Mouse (Mus musculus): ENCODE data around the gene Kifc5b. TPM values are rescaled to one million over a fixed set of nuclear protein-coding genes. Genes with fewer than 3 reads are reported as not detected.
A peak's percentile ranks its signal among the peaks of the same experiment; 100 is the strongest.
"Not testable (repeated sequence)": the region's sequence is repeated elsewhere in the genome, so short reads cannot be mapped to it uniquely, and the experiment has no call there.

The Kifc5b gene
- polyA plus RNA-seq, 1 experiment from 2014 or later = 0.69 TPM

- H3K27ac ChIP-seq = no peak overlapping the region
- WGBS (ENCODE audit: missing documents) = 67% methylated on average over 6 of the region's 6 CpGs
- H3K79me2 ChIP-seq (ENCODE audit: inconsistent target) = no peaks in the 10 kb centered on the region
- H3K4me3 ChIP-seq (ENCODE audit: inconsistent target) = no peak overlapping the region
- H3K36me3 ChIP-seq (ENCODE audit: inconsistent target) = no peaks in the 10 kb centered on the region
Observed at GRCm38 (mm10) chr17:26893492-26893891, 23.4 kb upstream of the Kifc5b start.

DNA sequence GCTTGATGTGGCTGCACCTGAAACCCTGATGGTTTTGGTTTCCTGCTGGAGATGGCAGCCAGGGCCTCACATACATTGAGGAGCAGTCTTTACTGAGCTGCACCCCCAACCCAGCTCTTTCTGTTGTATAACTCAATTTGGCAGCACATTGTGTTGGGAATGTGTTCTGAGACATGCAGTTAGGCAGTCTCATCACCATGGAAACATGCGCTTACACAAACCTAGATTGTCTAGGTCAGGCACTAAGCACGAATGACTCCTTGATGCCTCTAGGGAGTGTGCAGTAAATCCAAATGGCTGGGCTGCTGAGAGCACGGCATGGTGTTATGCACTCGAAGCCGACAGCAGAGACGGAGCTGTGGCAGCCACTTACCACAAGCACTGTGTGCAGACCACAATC is 22.5 kb upstream of the Kifc5b start:
- WGBS (ENCODE audit: missing documents) = 97% methylated on average over 5 of the region's 6 CpGs
- Histone ChIP-seq H3K27ac (no peak overlapping the region), H3K79me2 (ENCODE audit: inconsistent target) (no peaks in the 10 kb centered on the region), H3K4me3 (ENCODE audit: inconsistent target) (no peak overlapping the region), H3K36me3 (ENCODE audit: inconsistent target) (no peaks in the 10 kb centered on the region)

- Histone ChIP-seq H3K4me3 (ENCODE audit: inconsistent target) (no peak overlapping the region), H3K27ac (no peak overlapping the region)
- whole genome bisulfite sequencing (ENCODE audit: missing documents) = 14% methylated on average over 10 of the region's 10 CpGs
Observed at GRCm38 (mm10) chr17:26895578-26895977, 21.3 kb upstream of the Kifc5b start.

GRCm38 (mm10) chr17:26900916-26901315 is 16.0 kb upstream of the Kifc5b start:
- Histone ChIP-seq H3K4me3 (ENCODE audit: inconsistent target) (no peak overlapping the region), H3K79me2 (ENCODE audit: inconsistent target) (no peaks in the 10 kb centered on the region), H3K36me3 (ENCODE audit: inconsistent target) (no peaks in the 10 kb centered on the region), H3K27ac (no peak overlapping the region)
- 87% methylated on average over 6 of the region's 6 CpGs for WGBS (ENCODE audit: missing documents)

More at GRCm38 (mm10) chr17:26895578-26895977, 21.3 kb upstream of the Kifc5b start:
- no peaks in the 10 kb centered on the region for H3K36me3 ChIP-seq (ENCODE audit: inconsistent target)
- H3K79me2 ChIP-seq (ENCODE audit: inconsistent target) = no peaks in the 10 kb centered on the region

GRCm38 (mm10) chr17:26904320-26904719 is 12.6 kb upstream of the Kifc5b start:
- Histone ChIP-seq H3K79me2 (ENCODE audit: inconsistent target) (no peaks in the 10 kb centered on the region), H3K27ac (no peak overlapping the region), H3K4me3 (ENCODE audit: inconsistent target) (no peak overlapping the region), H3K36me3 (ENCODE audit: inconsistent target) (no peaks in the 10 kb centered on the region)
- WGBS (ENCODE audit: missing documents) = 58% methylated on average over 5 of the region's 5 CpGs

DNA sequence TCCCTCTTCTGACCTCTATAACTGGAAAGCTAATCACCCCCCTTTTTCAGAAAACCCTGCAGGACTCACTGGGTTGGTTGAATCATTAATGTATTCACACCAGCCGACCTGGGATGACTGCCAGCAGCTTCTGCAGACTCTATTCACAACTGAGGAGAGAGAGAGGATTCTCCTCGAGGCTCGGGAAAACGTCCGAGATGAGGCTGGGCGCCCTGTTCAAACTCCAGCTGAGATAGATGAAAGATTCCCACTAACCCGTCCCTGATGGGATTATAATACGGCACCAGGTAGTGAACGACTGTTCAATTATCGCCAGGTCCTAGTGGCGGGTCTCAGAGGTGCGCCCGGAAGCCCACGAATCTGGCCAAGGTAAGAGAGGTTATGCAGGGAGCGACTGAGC is 9.4 kb upstream of the Kifc5b start:
- not testable (repeated sequence) for H3K4me3 ChIP-seq (ENCODE audit: inconsistent target); H3K79me2 ChIP-seq (ENCODE audit: inconsistent target); H3K36me3 ChIP-seq (ENCODE audit: inconsistent target); H3K27ac ChIP-seq
- 96% methylated on average over 8 of the region's 15 CpGs for WGBS (ENCODE audit: missing documents)

DNA sequence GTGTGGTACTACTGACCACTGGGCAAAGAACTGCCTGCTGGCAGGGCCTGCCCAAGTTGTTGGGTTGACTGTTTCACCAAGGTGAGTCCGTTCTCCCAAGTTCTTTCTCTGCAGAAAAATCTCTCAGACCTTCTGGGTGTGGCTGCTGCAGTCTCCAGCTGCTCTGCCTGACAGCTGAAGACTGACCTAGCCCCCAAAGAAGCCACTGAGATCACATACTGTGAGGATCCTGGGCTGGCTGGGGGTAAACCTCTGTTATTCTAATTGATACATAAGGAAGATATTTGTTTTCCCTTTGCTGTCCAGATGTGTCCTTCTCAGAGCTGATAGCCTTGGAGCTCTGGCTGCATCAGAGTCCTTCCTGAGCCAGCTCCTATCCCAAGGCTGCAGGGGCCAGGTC is 1.6 kb upstream of the Kifc5b start:
- H3K27ac ChIP-seq = no peak overlapping the region
- 88% methylated on average over 1 of the region's 1 CpGs for WGBS (ENCODE audit: missing documents)
- H3K4me3 ChIP-seq (ENCODE audit: inconsistent target) = no peak overlapping the region
- H3K36me3 ChIP-seq (ENCODE audit: inconsistent target) = no peaks in the 10 kb centered on the region
- H3K79me2 ChIP-seq (ENCODE audit: inconsistent target) = peaks cover 29% of the 10 kb centered on the region

- H3K79me2 ChIP-seq (ENCODE audit: inconsistent target) = peaks cover 34% of the 10 kb centered on the region
- 0% methylated on average over 7 of the region's 12 CpGs for WGBS (ENCODE audit: missing documents)
- H3K4me3 ChIP-seq (ENCODE audit: inconsistent target) = peak overlapping the region; percentile 61
- peak overlapping the region; percentile 35 for H3K27ac ChIP-seq
- not testable (repeated sequence) for H3K36me3 ChIP-seq (ENCODE audit: inconsistent target)
Observed at GRCm38 (mm10) chr17:26917560-26917959, 669 bp downstream of the Kifc5b start.

DNA sequence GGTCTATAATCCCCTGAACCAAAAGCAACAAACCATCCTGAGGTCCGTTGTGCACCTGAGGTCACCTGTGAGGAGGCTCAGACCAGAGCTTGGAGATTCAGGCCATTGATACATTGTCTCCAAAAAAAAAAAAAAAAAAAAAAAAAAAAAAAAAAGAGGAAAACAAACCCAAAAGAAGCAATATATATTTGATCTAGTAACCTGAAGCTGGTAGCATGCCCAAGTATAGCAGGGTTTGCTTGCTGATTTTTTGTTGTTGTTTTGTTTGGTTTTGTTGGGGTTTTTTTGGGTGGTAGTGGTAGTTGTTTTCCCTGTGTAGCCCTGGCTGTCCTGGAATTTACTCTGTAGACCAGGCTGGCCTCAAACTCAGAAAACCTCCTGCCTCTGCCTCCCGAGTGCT is 1.5 kb downstream of the Kifc5b start:
- H3K4me3 ChIP-seq (ENCODE audit: inconsistent target) = peak overlapping the region; percentile 61
- H3K36me3 ChIP-seq (ENCODE audit: inconsistent target) = no peaks in the 10 kb centered on the region
- H3K79me2 ChIP-seq (ENCODE audit: inconsistent target) = peaks cover 34% of the 10 kb centered on the region
- 100% methylated on average over 1 of the region's 2 CpGs for WGBS (ENCODE audit: missing documents)
- no peak overlapping the region for H3K27ac ChIP-seq

GRCm38 (mm10) chr17:26919516-26919915 is 2.6 kb downstream of the Kifc5b start:
- not testable (repeated sequence) for H3K36me3 ChIP-seq (ENCODE audit: inconsistent target); H3K27ac ChIP-seq; H3K4me3 ChIP-seq (ENCODE audit: inconsistent target)
- peaks cover 34% of the 10 kb centered on the region for H3K79me2 ChIP-seq (ENCODE audit: inconsistent target)
- WGBS (ENCODE audit: missing documents) = 81% methylated on average over 2 of the region's 2 CpGs

GRCm38 (mm10) chr17:26922368-26922767 is 5.5 kb downstream of the Kifc5b start:
- H3K36me3 ChIP-seq (ENCODE audit: inconsistent target); H3K27ac ChIP-seq; H3K4me3 ChIP-seq (ENCODE audit: inconsistent target): not testable (repeated sequence)
- H3K79me2 ChIP-seq (ENCODE audit: inconsistent target) = peaks cover 33% of the 10 kb centered on the region
- WGBS (ENCODE audit: missing documents) = 97% methylated on average over 5 of the region's 6 CpGs

- not testable (repeated sequence) for H3K36me3 ChIP-seq (ENCODE audit: inconsistent target); H3K27ac ChIP-seq; H3K79me2 ChIP-seq (ENCODE audit: inconsistent target); H3K4me3 ChIP-seq (ENCODE audit: inconsistent target)
- WGBS (ENCODE audit: missing documents) = 96% methylated on average over 9 of the region's 9 CpGs
Observed at GRCm38 (mm10) chr17:26925414-26925813, 8.5 kb downstream of the Kifc5b start.

- H3K27ac ChIP-seq; H3K4me3 ChIP-seq (ENCODE audit: inconsistent target): not testable (repeated sequence)
- H3K36me3 ChIP-seq (ENCODE audit: inconsistent target) = peaks cover 11% of the 10 kb centered on the region; the same call in 1 of the 2 replicates
- H3K79me2 ChIP-seq (ENCODE audit: inconsistent target) = peaks cover 13% of the 10 kb centered on the region; the same call in 1 of the 2 replicates
- WGBS (ENCODE audit: missing documents) = 74% methylated on average over 7 of the region's 7 CpGs
Observed at GRCm38 (mm10) chr17:26931795-26932194, 14.9 kb downstream of the Kifc5b start.

GRCm38 (mm10) chr17:26932839-26933398 is 16.0 kb downstream of the Kifc5b start, which contains the start of gene Phf1:
Phf1 (plus strand) TSS chr17:26933052.
- WGBS (ENCODE audit: missing documents) = 2% methylated on average over 42 of the region's 43 CpGs
- Histone ChIP-seq H3K36me3 (ENCODE audit: inconsistent target) (peaks cover 11% of the 10 kb centered on the region; the same call in 1 of the 2 replicates), H3K27ac (peak within 1 kb of the TSS; percentile 52), H3K79me2 (ENCODE audit: inconsistent target) (peaks cover 24% of the 10 kb centered on the region), H3K4me3 (ENCODE audit: inconsistent target) (peak within 1 kb of the TSS; percentile 62)

DNA sequence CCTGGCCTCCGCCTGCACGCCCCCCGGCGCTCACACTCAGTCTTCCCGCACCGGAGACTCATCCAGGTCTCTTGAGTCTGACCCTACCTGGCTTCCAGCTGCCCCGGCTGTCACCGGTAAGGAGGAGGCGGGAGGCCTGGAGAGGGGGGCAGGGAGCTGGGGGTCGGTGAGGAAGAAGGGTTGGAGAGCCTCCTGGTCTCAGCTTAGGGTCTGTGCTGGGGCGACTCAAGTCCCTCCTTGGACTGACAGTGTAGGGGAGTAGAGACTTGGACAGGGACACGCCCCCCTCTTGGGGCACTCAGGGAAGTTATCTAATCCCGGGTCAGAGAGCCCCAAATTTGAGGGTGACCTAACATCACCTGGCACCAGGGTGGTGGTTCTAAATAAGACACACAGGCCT is 16.5 kb downstream of the Kifc5b start:
- Histone ChIP-seq H3K79me2 (ENCODE audit: inconsistent target) (peaks cover 29% of the 10 kb centered on the region), H3K36me3 (ENCODE audit: inconsistent target) (peaks cover 11% of the 10 kb centered on the region; the same call in 1 of the 2 replicates), H3K4me3 (ENCODE audit: inconsistent target) (peak overlapping the region; percentile 62), H3K27ac (peak overlapping the region; percentile 52)
- WGBS (ENCODE audit: missing documents) = 3% methylated on average over 13 of the region's 13 CpGs
